Mouse (Mus musculus): ENCODE results near the gene Nktr. TPM values are rescaled to one million over a fixed set of nuclear protein-coding genes. Genes with fewer than 3 reads are reported as not detected.

The Nktr gene
- polyA plus RNA-seq (2015; fragmentation: Nextera tagmentation; extraction: Ambion mirVana): 57.9 and 62.6 TPM in 2 replicates

GRCm38 (mm10) chr9:121718792-121719318 is at the start of gene Nktr:
Nktr (plus strand) TSS chr9:121719169.
- Histone ChIP-seq H3K4me3 (replicated peaks) (peak within 1 kb of the TSS; percentile 88), H3K36me3 (no peaks in the 10 kb centered on the region), H3K4me2 (replicated peaks) (peak within 1 kb of the TSS; percentile 83), H3K4me1 (replicated peaks) (peaks cover 2% of the 10 kb centered on the region; the same call in 1 of the 2 replicates), H3K9ac (peak within 1 kb of the TSS; percentile 92), H3K27me3 (replicated peaks) (no peaks in the 10 kb centered on the region), H3K27ac (peak within 1 kb of the TSS; percentile 96), H3K9me3 (no peaks in the 10 kb centered on the region)
- WGBS: under 1% methylated on average over 61 of the region's 61 CpGs
- peak; percentile 99 for ATAC-seq

GRCm38 (mm10) chr9:121669348-121669791 is 49.6 kb upstream of the Nktr start:
- H3K27me3 ChIP-seq (replicated peaks): peaks cover 27% of the 10 kb centered on the region; the same call in 1 of the 2 replicates
- H3K4me2 ChIP-seq (replicated peaks): peak overlapping the region; percentile 64
- no peaks in the 10 kb centered on the region for H3K36me3 ChIP-seq
- peak overlapping the region; percentile 12 for H3K4me3 ChIP-seq (replicated peaks)
- WGBS: 1% methylated on average over 28 of the region's 28 CpGs
- H3K9me3 ChIP-seq: no peaks in the 10 kb centered on the region
- H3K9ac ChIP-seq: peak overlapping the region; percentile 31; the same call in 1 of the 2 replicates
- H3K4me1 ChIP-seq (replicated peaks): peaks cover 32% of the 10 kb centered on the region
- no peak overlapping the region for H3K27ac ChIP-seq
- peak; percentile 64 for ATAC-seq

- Histone ChIP-seq H3K27ac (no peak overlapping the region), H3K4me2 (replicated peaks) (no peak overlapping the region), H3K36me3 (no peaks in the 10 kb centered on the region), H3K4me3 (replicated peaks) (no peak overlapping the region), H3K9ac (no peak overlapping the region), H3K27me3 (replicated peaks) (peaks cover 27% of the 10 kb centered on the region; the same call in 1 of the 2 replicates), H3K9me3 (no peaks in the 10 kb centered on the region), H3K4me1 (replicated peaks) (peaks cover 32% of the 10 kb centered on the region)
- peak; percentile 41 for ATAC-seq
- 27% methylated on average over 7 of the region's 7 CpGs for WGBS
Observed at GRCm38 (mm10) chr9:121671300-121671699, 47.7 kb upstream of the Nktr start.

- Histone ChIP-seq H3K27ac (no peak overlapping the region), H3K4me3 (replicated peaks) (no peak overlapping the region), H3K9ac (no peak overlapping the region), H3K9me3 (no peaks in the 10 kb centered on the region), H3K27me3 (replicated peaks) (peaks cover 27% of the 10 kb centered on the region; the same call in 1 of the 2 replicates), H3K4me1 (replicated peaks) (peaks cover 32% of the 10 kb centered on the region), H3K36me3 (no peaks in the 10 kb centered on the region), H3K4me2 (replicated peaks) (no peak overlapping the region)
- 0 out of 2 replicates have a peak, but pooled peaks have one; percentile 18 for ATAC-seq
- 45% methylated on average over 5 of the region's 5 CpGs for WGBS
Observed at GRCm38 (mm10) chr9:121672311-121672710, 46.7 kb upstream of the Nktr start.

- 90% methylated on average over 5 of the region's 5 CpGs for WGBS
Observed at GRCm38 (mm10) chr9:121673716-121674115, 45.3 kb upstream of the Nktr start.

GRCm38 (mm10) chr9:121675011-121675410 is 44.0 kb upstream of the Nktr start:
- no peak overlapping the region for H3K9ac ChIP-seq
- H3K27me3 ChIP-seq (replicated peaks): peaks cover 3% of the 10 kb centered on the region; the same call in 1 of the 2 replicates
- ATAC-seq: no peak
- H3K9me3 ChIP-seq: no peaks in the 10 kb centered on the region
- H3K27ac ChIP-seq: no peak overlapping the region
- peaks cover 20% of the 10 kb centered on the region for H3K4me1 ChIP-seq (replicated peaks)
- WGBS: 74% methylated on average over 9 of the region's 9 CpGs
- H3K36me3 ChIP-seq: no peaks in the 10 kb centered on the region
- no peak overlapping the region for H3K4me3 ChIP-seq (replicated peaks)
- H3K4me2 ChIP-seq (replicated peaks): no peak overlapping the region

More at GRCm38 (mm10) chr9:121673716-121674115, 45.3 kb upstream of the Nktr start:
- H3K4me2 ChIP-seq (replicated peaks): no peak overlapping the region
- H3K36me3 ChIP-seq: no peaks in the 10 kb centered on the region
- H3K27me3 ChIP-seq (replicated peaks): peaks cover 16% of the 10 kb centered on the region; the same call in 1 of the 2 replicates
- no peak for ATAC-seq
- H3K9me3 ChIP-seq: no peaks in the 10 kb centered on the region
- no peak overlapping the region for H3K27ac ChIP-seq
- H3K9ac ChIP-seq: no peak overlapping the region
- H3K4me1 ChIP-seq (replicated peaks): peaks cover 27% of the 10 kb centered on the region
- H3K4me3 ChIP-seq (replicated peaks): no peak overlapping the region

- no peak for ATAC-seq
Observed at GRCm38 (mm10) chr9:121675556-121675955, 43.4 kb upstream of the Nktr start.

GRCm38 (mm10) chr9:121677069-121677468 is 41.9 kb upstream of the Nktr start:
- Histone ChIP-seq H3K4me3 (replicated peaks) (no peak overlapping the region), H3K27ac (no peak overlapping the region), H3K4me1 (replicated peaks) (peaks cover 11% of the 10 kb centered on the region), H3K4me2 (replicated peaks) (no peak overlapping the region), H3K9ac (no peak overlapping the region), H3K36me3 (no peaks in the 10 kb centered on the region), H3K27me3 (replicated peaks) (no peaks in the 10 kb centered on the region), H3K9me3 (no peaks in the 10 kb centered on the region)
- ATAC-seq: no peak
- WGBS: 35% methylated on average over 4 of the region's 4 CpGs

More at GRCm38 (mm10) chr9:121675556-121675955, 43.4 kb upstream of the Nktr start:
- Histone ChIP-seq H3K9ac (no peak overlapping the region), H3K4me1 (replicated peaks) (peaks cover 16% of the 10 kb centered on the region), H3K4me3 (replicated peaks) (no peak overlapping the region), H3K27ac (no peak overlapping the region), H3K27me3 (replicated peaks) (no peaks in the 10 kb centered on the region; the same call in 1 of the 2 replicates), H3K9me3 (no peaks in the 10 kb centered on the region), H3K36me3 (no peaks in the 10 kb centered on the region), H3K4me2 (replicated peaks) (no peak overlapping the region)
- WGBS: 80% methylated on average over 2 of the region's 2 CpGs

- Histone ChIP-seq H3K9me3 (no peaks in the 10 kb centered on the region), H3K4me3 (replicated peaks) (no peak overlapping the region), H3K4me2 (replicated peaks) (no peak overlapping the region), H3K36me3 (no peaks in the 10 kb centered on the region), H3K27me3 (replicated peaks) (no peaks in the 10 kb centered on the region), H3K4me1 (replicated peaks) (peaks cover 7% of the 10 kb centered on the region; the same call in 1 of the 2 replicates), H3K27ac (no peak overlapping the region), H3K9ac (no peak overlapping the region)
- no peak for ATAC-seq
- WGBS: 36% methylated on average over 8 of the region's 8 CpGs
Observed at GRCm38 (mm10) chr9:121677476-121677875, 41.5 kb upstream of the Nktr start.

- Histone ChIP-seq H3K9ac (no peak overlapping the region), H3K27me3 (replicated peaks) (no peaks in the 10 kb centered on the region), H3K4me1 (replicated peaks) (peaks cover 7% of the 10 kb centered on the region; the same call in 1 of the 2 replicates), H3K27ac (no peak overlapping the region), H3K9me3 (no peaks in the 10 kb centered on the region), H3K4me3 (replicated peaks) (no peak overlapping the region), H3K4me2 (replicated peaks) (no peak overlapping the region), H3K36me3 (no peaks in the 10 kb centered on the region)
- WGBS: 15% methylated on average over 6 of the region's 6 CpGs
- peak; percentile 75 for ATAC-seq
Observed at GRCm38 (mm10) chr9:121679549-121679948, 39.4 kb upstream of the Nktr start.

- WGBS: 65% methylated on average over 8 of the region's 8 CpGs
Observed at GRCm38 (mm10) chr9:121681191-121681590, 37.8 kb upstream of the Nktr start.

GRCm38 (mm10) chr9:121682037-121682680 is 36.8 kb upstream of the Nktr start:
- WGBS: 76% methylated on average over 18 of the region's 18 CpGs
- no peak overlapping the region for H3K4me3 ChIP-seq (replicated peaks)
- H3K27ac ChIP-seq: no peak overlapping the region
- peaks cover 10% of the 10 kb centered on the region for H3K36me3 ChIP-seq
- no peak overlapping the region for H3K9ac ChIP-seq
- peaks cover 5% of the 10 kb centered on the region; the same call in 1 of the 2 replicates for H3K4me1 ChIP-seq (replicated peaks)
- ATAC-seq: no peak
- no peak overlapping the region for H3K4me2 ChIP-seq (replicated peaks)
- H3K9me3 ChIP-seq: no peaks in the 10 kb centered on the region
- H3K27me3 ChIP-seq (replicated peaks): no peaks in the 10 kb centered on the region

More at GRCm38 (mm10) chr9:121681191-121681590, 37.8 kb upstream of the Nktr start:
- no peak overlapping the region for H3K9ac ChIP-seq
- no peak for ATAC-seq
- H3K27me3 ChIP-seq (replicated peaks): no peaks in the 10 kb centered on the region
- peaks cover 10% of the 10 kb centered on the region for H3K36me3 ChIP-seq
- no peak overlapping the region for H3K27ac ChIP-seq
- H3K4me2 ChIP-seq (replicated peaks): no peak overlapping the region
- H3K4me1 ChIP-seq (replicated peaks): peaks cover 7% of the 10 kb centered on the region; the same call in 1 of the 2 replicates
- H3K9me3 ChIP-seq: no peaks in the 10 kb centered on the region
- no peak overlapping the region for H3K4me3 ChIP-seq (replicated peaks)

All from intestine, embryonic 15.5 days (tissue).